Mouse (Mus musculus): ENCODE results near the gene Agps.

DNA sequence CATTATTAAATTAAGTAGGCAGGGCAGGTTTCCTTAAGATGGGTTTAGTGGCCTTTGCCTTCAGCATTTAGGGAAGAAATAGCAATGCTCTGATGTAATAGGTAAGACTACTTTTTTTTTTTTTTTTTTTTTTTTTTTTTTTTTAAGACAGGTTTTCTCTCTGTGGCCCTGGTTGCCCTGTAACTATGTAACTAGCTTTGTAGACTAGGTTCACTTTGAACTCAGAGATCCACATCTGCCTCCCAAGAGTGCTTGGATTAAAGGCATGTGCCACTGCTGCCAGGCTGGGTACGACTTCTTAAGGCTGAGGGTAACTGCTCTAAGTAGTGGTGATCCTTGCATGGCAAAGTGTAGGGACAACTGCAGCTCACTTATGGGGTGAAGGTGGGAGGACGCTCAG lies 2.5 kb downstream of the Agps start:
- TF ChIP-seq CTCF (IDR thresholded peaks at IDR 0.05; ENCODE audit: extremely low read depth, insufficient read length, insufficient replicate concordance, low read depth, low read length) = no peak
- no peak for TF ChIP-seq POLR2A (IDR thresholded peaks at IDR 0.05; ENCODE audit: low read depth, low read length)
